Mouse (Mus musculus) midbrain, embryonic 14.5 days (tissue): ENCODE results near the gene Ambra1. TPM values are rescaled to one million over a fixed set of nuclear protein-coding genes. Genes with fewer than 3 reads are reported as not detected.

ENCODE experiments used
- ATAC-seq: fragments of 200-750 bp; cut with Nextera tagmentation; 2 replicates; pipeline ENCODE4 v1.8.0; 2017; ENCODE audit warnings: moderate number of reproducible peaks, moderate library complexity; ENCODE audit not compliant: low FRiP score, low TSS enrichment
- DNase-seq: peaks from one replicate; pipeline ENCODE4 v3.0.0-alpha.2; 2015
- H3K27ac ChIP-seq: fragments of 300-500 bp; sonication (generic); replicated peaks from 2 replicates; pipeline ENCODE4 v1.5.1; 2014; ENCODE audit warnings: mild to moderate bottlenecking, low read depth, low read length, moderate library complexity
- H3K27me3 ChIP-seq: fragments of 300-500 bp; sonication (generic); 2 replicates; pipeline ENCODE4 v1.6.1; 2014; ENCODE audit warnings: low read length, control low read depth, mixed read lengths; ENCODE audit not compliant: control insufficient read depth, insufficient read depth
- H3K36me3 ChIP-seq: fragments of 300-500 bp; sonication (generic); 2 replicates; pipeline ENCODE4 v1.6.1; 2014; ENCODE audit warnings: low read length, control low read depth; ENCODE audit not compliant: control insufficient read depth, insufficient read depth
- H3K4me1 ChIP-seq: fragments of 300-500 bp; sonication (generic); 2 replicates; pipeline ENCODE4 v1.6.1; 2014; ENCODE audit warnings: mild to moderate bottlenecking, antibody characterized with exemption, low read length, control low read depth; ENCODE audit not compliant: control insufficient read depth, insufficient read depth
- H3K4me2 ChIP-seq: fragments of 300-500 bp; sonication (generic); 2 replicates; pipeline ENCODE4 v1.6.1; 2014; ENCODE audit warnings: mild to moderate bottlenecking, low read length, moderate library complexity
- H3K4me3 ChIP-seq: fragments of 300-500 bp; sonication (generic); replicated peaks from 2 replicates; pipeline ENCODE4 v1.5.1; 2014; ENCODE audit warnings: low read depth, low read length
- H3K9ac ChIP-seq: fragments of 300-500 bp; sonication (generic); replicated peaks from 2 replicates; pipeline ENCODE4 v1.6.1; 2014; ENCODE audit warnings: mild to moderate bottlenecking, low read length, moderate library complexity
- H3K9me3 ChIP-seq: fragments of 300-500 bp; sonication (generic); 2 replicates; pipeline ENCODE4 v1.6.1; 2016; ENCODE audit warnings: low read length, control low read depth, mixed read lengths; ENCODE audit not compliant: control insufficient read depth
- WGBS: fragments of 180-500 bp; shearing (Covaris S2); extraction: QIAGEN DNeasy Blood & Tissue Kit; methylation state at CpG from one replicate; pipeline ENCODE4 v1.1.7; 2014; 5-methylcytosine and 5-hydroxymethylcytosine counted together
- polyA plus RNA-seq: library from polyadenylated mRNA; unstranded; fragments of >200 nt; fragmentation: Nextera tagmentation; extraction: Ambion mirVana; gene quantifications from 2 replicates; pipeline ENCODE4 v1.2.1, GENCODE M21; 2014

The Ambra1 gene
- polyA plus RNA-seq, 1 experiment from 2014 or later = 22.8 TPM

DNA sequence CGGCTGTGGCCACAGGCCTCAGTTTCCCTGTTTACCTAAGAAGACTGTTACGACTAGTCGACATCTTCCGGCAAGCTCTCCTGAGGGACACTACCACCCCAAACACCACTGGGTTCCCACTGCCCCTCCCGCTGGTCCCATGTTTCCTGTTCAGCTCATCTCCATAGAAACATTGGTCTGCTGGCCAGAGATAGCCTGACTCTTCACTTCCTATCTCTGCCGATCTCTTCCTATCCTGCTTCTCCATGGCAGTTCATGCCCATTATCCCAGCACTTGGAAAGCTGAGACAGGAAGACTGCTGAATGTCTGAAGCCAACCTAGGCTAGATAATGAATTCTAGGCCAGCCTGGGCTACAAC, 218.2 kb downstream of the Ambra1 start:
- no peaks in the 10 kb centered on the region for H3K9me3 ChIP-seq
- no peaks in the 10 kb centered on the region for H3K36me3 ChIP-seq
- no peak overlapping the region for H3K4me2 ChIP-seq
- H3K9ac ChIP-seq = no peak overlapping the region
- peak overlapping the region; percentile 26; the same call in 1 of the 2 replicates for H3K27ac ChIP-seq
- no peaks in the 10 kb centered on the region for H3K27me3 ChIP-seq
- no peak for ATAC-seq
- no peak overlapping the region for H3K4me3 ChIP-seq
- peaks cover 35% of the 10 kb centered on the region for H3K4me1 ChIP-seq
- DNase-seq = no peak
- 85% methylated on average over 6 of the region's 6 CpGs for WGBS

- Histone ChIP-seq H3K4me2 (no peak overlapping the region), H3K9me3 (no peaks in the 10 kb centered on the region), H3K27me3 (no peaks in the 10 kb centered on the region), H3K4me1 (peaks cover 35% of the 10 kb centered on the region), H3K4me3 (no peak overlapping the region), H3K9ac (no peak overlapping the region), H3K36me3 (no peaks in the 10 kb centered on the region), H3K27ac (no peak overlapping the region)
- WGBS = 66% methylated on average over 3 of the region's 3 CpGs
- DNase-seq (no peak), ATAC-seq (no peak)
These were observed 218.9 kb downstream of the Ambra1 start for GRCm38 (mm10) chr2:91948792-91949241.

GRCm38 (mm10) chr2:91949411-91950274, 219.7 kb downstream of the Ambra1 start:
- peaks cover 35% of the 10 kb centered on the region for H3K4me1 ChIP-seq
- 70% methylated on average over 17 of the region's 17 CpGs for WGBS
- peak overlapping the region; percentile 26; the same call in 1 of the 2 replicates for H3K9ac ChIP-seq

GRCm38 (mm10) chr2:91950275-91951085, 220.5 kb downstream of the Ambra1 start:
- Histone ChIP-seq H3K36me3 (no peaks in the 10 kb centered on the region), H3K9ac (peak overlapping the region; percentile 26; the same call in 1 of the 2 replicates), H3K9me3 (no peaks in the 10 kb centered on the region), H3K4me1 (peaks cover 35% of the 10 kb centered on the region), H3K4me3 (no peak overlapping the region), H3K27me3 (no peaks in the 10 kb centered on the region), H3K27ac (peak overlapping the region; percentile 45), H3K4me2 (peak overlapping the region; percentile 21)
- WGBS = 23% methylated on average over 15 of the region's 15 CpGs
- no peak; the same call in 1 of the 2 replicates for ATAC-seq
- peak; percentile 45 for DNase-seq

More at GRCm38 (mm10) chr2:91949411-91950274, 219.7 kb downstream of the Ambra1 start:
- peak; percentile 56 for DNase-seq
- ATAC-seq = peak; percentile 32
- H3K4me3 ChIP-seq = no peak overlapping the region
- H3K4me2 ChIP-seq = peak overlapping the region; percentile 21
- no peaks in the 10 kb centered on the region for H3K27me3 ChIP-seq
- H3K36me3 ChIP-seq = no peaks in the 10 kb centered on the region
- H3K27ac ChIP-seq = peak overlapping the region; percentile 45
- H3K9me3 ChIP-seq = no peaks in the 10 kb centered on the region

- H3K27me3 ChIP-seq = no peaks in the 10 kb centered on the region
- no peak overlapping the region for H3K4me3 ChIP-seq
- H3K4me2 ChIP-seq = no peak overlapping the region
- ATAC-seq (no peak), DNase-seq (no peak)
- H3K27ac ChIP-seq = no peak overlapping the region
- H3K4me1 ChIP-seq = peaks cover 25% of the 10 kb centered on the region
- no peaks in the 10 kb centered on the region for H3K9me3 ChIP-seq
- H3K36me3 ChIP-seq = no peaks in the 10 kb centered on the region
- 28% methylated on average over 5 of the region's 5 CpGs for WGBS
- H3K9ac ChIP-seq = no peak overlapping the region
These were observed 223.9 kb downstream of the Ambra1 start for GRCm38 (mm10) chr2:91953825-91954224.

DNA sequence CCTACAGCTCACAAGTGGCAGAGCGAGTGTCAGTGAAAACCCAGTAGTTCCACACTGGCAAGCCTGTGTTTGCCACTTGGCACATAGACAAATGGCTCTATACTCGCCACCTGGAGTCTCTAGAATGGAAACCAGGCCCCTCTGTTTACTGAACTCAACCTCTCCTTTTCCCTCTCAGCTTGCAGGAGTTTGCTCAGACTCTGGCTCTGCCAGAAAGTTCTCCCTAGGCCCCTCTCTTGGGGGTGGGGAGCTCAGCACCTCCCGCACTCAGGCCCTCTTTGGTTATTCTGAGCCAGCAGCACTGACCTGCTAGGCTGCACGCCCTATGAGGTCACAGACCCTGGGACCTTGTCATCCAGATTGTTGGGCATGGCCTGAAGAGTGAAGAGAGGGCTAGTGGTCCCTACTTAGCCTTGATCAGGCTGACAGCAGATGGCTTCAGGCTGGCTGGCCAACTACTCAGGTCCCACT, 225.2 kb downstream of the Ambra1 start:
- Histone ChIP-seq H3K4me1 (peaks cover 15% of the 10 kb centered on the region), H3K4me3 (no peak overlapping the region), H3K36me3 (no peaks in the 10 kb centered on the region), H3K9me3 (no peaks in the 10 kb centered on the region), H3K4me2 (no peak overlapping the region), H3K9ac (no peak overlapping the region), H3K27me3 (no peaks in the 10 kb centered on the region), H3K27ac (no peak overlapping the region)
- WGBS = 91% methylated on average over 4 of the region's 4 CpGs
- DNase-seq = no peak
- ATAC-seq = no peak

- ATAC-seq = no peak
- H3K9me3 ChIP-seq = no peaks in the 10 kb centered on the region
- H3K4me2 ChIP-seq = no peak overlapping the region
- no peaks in the 10 kb centered on the region for H3K27me3 ChIP-seq
- H3K27ac ChIP-seq = no peak overlapping the region
- H3K4me1 ChIP-seq = peaks cover 9% of the 10 kb centered on the region; the same call in 1 of the 2 replicates
- no peak overlapping the region for H3K4me3 ChIP-seq
- 88% methylated on average over 6 of the region's 6 CpGs for WGBS
- no peaks in the 10 kb centered on the region for H3K36me3 ChIP-seq
- DNase-seq = no peak
- no peak overlapping the region for H3K9ac ChIP-seq
These were observed 225.9 kb downstream of the Ambra1 start for GRCm38 (mm10) chr2:91955875-91956274.

DNA sequence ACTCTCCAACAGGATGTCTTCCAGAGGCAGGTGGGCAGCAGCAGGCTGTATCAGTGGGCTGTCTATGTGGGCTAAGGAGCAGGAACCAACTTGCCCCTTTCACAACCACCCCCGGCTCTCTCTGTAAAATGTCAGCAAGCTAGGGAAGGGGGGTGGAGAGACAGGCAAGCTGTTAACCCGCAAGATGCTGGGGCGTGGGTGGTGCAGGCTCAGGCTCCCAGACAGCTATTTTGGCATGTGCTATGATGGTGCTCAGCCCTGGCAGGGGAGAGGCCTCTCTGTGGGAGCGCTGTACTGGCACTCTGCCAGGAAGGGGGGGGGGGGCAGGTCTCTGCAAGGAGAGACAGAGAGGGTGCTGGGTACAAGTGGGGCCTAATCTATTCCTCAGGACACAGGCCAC, 227.2 kb downstream of the Ambra1 start:
- Histone ChIP-seq H3K27me3 (no peaks in the 10 kb centered on the region), H3K9me3 (no peaks in the 10 kb centered on the region), H3K36me3 (no peaks in the 10 kb centered on the region), H3K9ac (no peak overlapping the region), H3K27ac (no peak overlapping the region), H3K4me3 (no peak overlapping the region), H3K4me1 (peaks cover 14% of the 10 kb centered on the region), H3K4me2 (no peak overlapping the region)
- 57% methylated on average over 4 of the region's 4 CpGs for WGBS
- DNase-seq (peak; percentile 48), ATAC-seq (peak; percentile 57)
